Mouse (Mus musculus): Measurements from ENCODE around the gene Tmem201. TPM values are rescaled to one million over a fixed set of nuclear protein-coding genes. Genes with fewer than 3 reads are reported as not detected.

Tmem201 gene
- polyA plus RNA-seq (2014; fragmentation: Nextera tagmentation; extraction: Ambion mirVana): 36.8 and 38.4 TPM in 2 replicates

DNA sequence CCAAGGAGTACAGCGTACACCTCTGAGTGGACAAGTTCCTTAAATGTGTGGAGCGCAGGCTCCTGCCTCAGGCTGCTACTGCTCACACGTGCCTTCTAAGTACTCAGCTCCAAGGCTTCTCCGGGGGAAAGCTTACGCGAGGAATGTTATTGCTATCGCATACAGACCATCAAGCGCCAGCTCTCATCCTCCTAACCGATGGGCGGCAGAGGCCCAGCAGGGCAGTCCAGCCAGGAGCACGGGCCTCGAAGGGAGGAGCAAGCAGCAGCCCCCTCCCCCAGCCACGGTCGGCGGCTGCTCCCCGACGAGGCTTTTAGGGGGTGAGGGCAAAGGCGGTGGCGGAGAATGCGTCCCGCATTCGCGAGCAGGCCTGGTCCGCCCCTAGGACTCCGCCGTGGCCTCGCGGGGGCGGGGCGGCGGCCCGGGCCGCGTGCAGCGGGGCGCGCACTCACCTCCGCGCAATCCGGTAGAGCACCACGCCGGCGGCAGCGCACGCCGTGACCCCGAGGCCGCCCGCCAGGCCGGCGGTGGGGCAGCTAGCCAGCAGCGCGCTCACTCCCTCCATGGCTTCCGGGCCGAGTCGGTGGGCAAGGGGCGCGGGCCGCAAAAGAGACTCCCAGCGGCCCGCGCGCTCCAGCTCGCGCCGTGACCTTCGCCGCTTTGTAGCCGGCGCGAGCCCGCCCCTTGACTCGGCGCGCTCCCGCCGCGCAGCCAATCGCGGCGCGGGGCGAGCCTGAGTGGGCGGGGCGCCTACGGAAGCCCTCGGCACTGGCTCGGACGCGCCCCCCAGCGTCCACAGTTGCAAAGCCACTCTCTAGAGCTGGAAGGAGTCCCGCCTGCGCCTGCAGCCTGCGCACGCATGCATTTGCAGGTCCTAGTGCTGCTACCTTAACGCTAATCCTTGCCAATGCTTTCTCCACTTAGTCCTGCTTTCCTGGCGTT, at the start of gene Tmem201:
TSS of gene Tmem201 (minus strand) at position 662 of the 942 bp plus-strand sequence.
- under 1% methylated on average over 89 of the region's 97 CpGs for WGBS
- H3K4me1 ChIP-seq (ENCODE audit: control insufficient read depth in 2 of 2, insufficient read depth in 2 of 2, low read length in 2 of 2): peaks cover 40 to 45% of the 10 kb centered on the region in 2 experiments

GRCm38 (mm10) chr4:149784901-149785300, 47.1 kb upstream of the Tmem201 start:
- no peaks in the 10 kb centered on the region for H3K27me3 ChIP-seq (ENCODE audit: control insufficient read depth, insufficient read depth, low read length)
- 68% methylated on average over 5 of the region's 5 CpGs for WGBS
- no peak overlapping the region for H3K27ac ChIP-seq (replicated peaks in 1 of 2; ENCODE audit: control insufficient read depth in 1 of 2, insufficient read depth in 1 of 2, low read depth in 2 of 2, low read length in 2 of 2)
- no peaks in the 10 kb centered on the region for H3K9me3 ChIP-seq (ENCODE audit: control insufficient read depth, low read length)
- no peak overlapping the region for H3K4me2 ChIP-seq (ENCODE audit: low read length)
- no peak for ATAC-seq (ENCODE audit: insufficient number of reproducible peaks, insufficient read depth, low FRiP score, low read depth)
- no peak overlapping the region for H3K4me3 ChIP-seq (ENCODE audit: control insufficient read depth in 1 of 2, insufficient read depth in 1 of 2, low read depth in 1 of 2, low read length in 2 of 2)
- H3K9ac ChIP-seq (ENCODE audit: low read length): no peak overlapping the region
- H3K4me1 ChIP-seq (ENCODE audit: control insufficient read depth in 2 of 2, insufficient read depth in 2 of 2, low read length in 2 of 2): peaks cover 5 to 6% of the 10 kb centered on the region in 2 experiments
- no peaks in the 10 kb centered on the region for H3K36me3 ChIP-seq (ENCODE audit: control insufficient read depth, insufficient read depth, low read length)

More for the DNA sequence above, at the start of gene Tmem201:
- peak; percentile 82 for ATAC-seq (ENCODE audit: insufficient number of reproducible peaks, insufficient read depth, low FRiP score, low read depth)
- H3K36me3 ChIP-seq (ENCODE audit: control insufficient read depth, insufficient read depth, low read length): peaks cover 6% of the 10 kb centered on the region; the same call in 1 of the 2 replicates
- no peaks in the 10 kb centered on the region for H3K9me3 ChIP-seq (ENCODE audit: control insufficient read depth, low read length)
- peak within 1 kb of the TSS; percentile 92 for H3K9ac ChIP-seq (ENCODE audit: low read length)
- H3K27me3 ChIP-seq (ENCODE audit: control insufficient read depth, insufficient read depth, low read length): no peaks in the 10 kb centered on the region
- H3K27ac ChIP-seq (replicated peaks in 1 of 2; ENCODE audit: control insufficient read depth in 1 of 2, insufficient read depth in 1 of 2, low read depth in 2 of 2, low read length in 2 of 2): peak within 1 kb of the TSS; percentile 54 to 85; a peak in 3 of 4 replicates
- peak within 1 kb of the TSS; percentile 80 to 92 for H3K4me3 ChIP-seq (ENCODE audit: control insufficient read depth in 1 of 2, insufficient read depth in 1 of 2, low read depth in 1 of 2, low read length in 2 of 2)
- H3K4me2 ChIP-seq (ENCODE audit: low read length): peak within 1 kb of the TSS; percentile 91

DNA sequence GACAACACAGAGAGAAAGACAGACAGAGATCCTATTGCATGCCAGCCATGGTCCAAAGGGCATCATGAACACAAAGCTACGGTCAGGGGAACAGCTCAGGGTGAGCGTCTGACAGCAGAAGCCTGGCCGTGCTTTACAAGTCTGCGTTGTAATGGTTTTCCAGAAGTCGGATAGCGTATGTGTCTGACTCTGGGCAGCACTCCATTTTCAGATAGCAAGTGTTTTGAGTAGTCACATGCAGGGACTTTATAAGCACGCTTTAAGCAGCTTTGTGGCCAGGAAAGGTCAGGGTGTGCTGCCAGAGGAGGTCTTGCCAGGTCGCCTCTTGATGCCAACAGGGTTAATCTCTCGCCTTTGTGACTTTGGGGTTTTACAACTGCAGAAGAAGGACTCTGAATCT, 46.5 kb upstream of the Tmem201 start:
- ATAC-seq (ENCODE audit: insufficient number of reproducible peaks, insufficient read depth, low FRiP score, low read depth): no peak
- Histone ChIP-seq H3K36me3 (ENCODE audit: control insufficient read depth, insufficient read depth, low read length) (no peaks in the 10 kb centered on the region), H3K27me3 (ENCODE audit: control insufficient read depth, insufficient read depth, low read length) (no peaks in the 10 kb centered on the region), H3K4me3 (ENCODE audit: control insufficient read depth in 1 of 2, insufficient read depth in 1 of 2, low read depth in 1 of 2, low read length in 2 of 2) (no peak overlapping the region), H3K9ac (ENCODE audit: low read length) (no peak overlapping the region), H3K9me3 (ENCODE audit: control insufficient read depth, low read length) (no peaks in the 10 kb centered on the region), H3K4me1 (ENCODE audit: control insufficient read depth in 2 of 2, insufficient read depth in 2 of 2, low read length in 2 of 2) (peaks cover under 1 to 3% of the 10 kb centered on the region in 2 experiments; a peak in 2 of 4 replicates), H3K4me2 (ENCODE audit: low read length) (no peak overlapping the region), H3K27ac (replicated peaks in 1 of 2; ENCODE audit: control insufficient read depth in 1 of 2, insufficient read depth in 1 of 2, low read depth in 2 of 2, low read length in 2 of 2) (no peak overlapping the region)
- 76% methylated on average over 9 of the region's 9 CpGs for WGBS

DNA sequence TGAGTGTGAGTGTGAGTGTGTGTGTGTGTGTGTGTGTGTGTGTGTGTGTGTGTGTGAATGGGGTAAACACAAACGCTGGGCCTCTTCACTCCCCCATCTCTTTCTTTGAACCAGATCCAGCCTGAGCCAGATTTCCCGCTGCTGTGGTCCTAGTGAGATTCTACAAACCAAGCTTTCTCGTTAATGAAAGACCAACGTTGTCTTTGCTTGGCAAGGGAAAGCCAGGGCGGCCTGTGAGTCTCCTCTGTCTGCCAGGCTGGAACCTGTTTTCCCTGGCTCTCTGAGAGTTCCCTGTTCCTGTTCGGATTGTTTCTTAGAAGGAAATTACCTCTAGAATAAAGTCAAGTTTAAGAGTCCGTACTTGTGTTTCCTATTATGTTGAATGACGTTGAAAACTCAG, 45.1 kb upstream of the Tmem201 start:
- no peak overlapping the region for H3K9ac ChIP-seq (ENCODE audit: low read length)
- no peaks in the 10 kb centered on the region for H3K9me3 ChIP-seq (ENCODE audit: control insufficient read depth, low read length)
- H3K36me3 ChIP-seq (ENCODE audit: control insufficient read depth, insufficient read depth, low read length): no peaks in the 10 kb centered on the region
- ATAC-seq (ENCODE audit: insufficient number of reproducible peaks, insufficient read depth, low FRiP score, low read depth): no peak
- H3K4me2 ChIP-seq (ENCODE audit: low read length): no peak overlapping the region
- H3K4me1 ChIP-seq (ENCODE audit: control insufficient read depth in 2 of 2, insufficient read depth in 2 of 2, low read length in 2 of 2): peaks cover 0 to 3% of the 10 kb centered on the region in 2 experiments; a peak in 1 of 4 replicates
- H3K27ac ChIP-seq (replicated peaks in 1 of 2; ENCODE audit: control insufficient read depth in 1 of 2, insufficient read depth in 1 of 2, low read depth in 2 of 2, low read length in 2 of 2): no peak overlapping the region
- H3K4me3 ChIP-seq (ENCODE audit: control insufficient read depth in 1 of 2, insufficient read depth in 1 of 2, low read depth in 1 of 2, low read length in 2 of 2): no peak overlapping the region
- WGBS: 68% methylated on average over 8 of the region's 8 CpGs
- H3K27me3 ChIP-seq (ENCODE audit: control insufficient read depth, insufficient read depth, low read length): no peaks in the 10 kb centered on the region

DNA sequence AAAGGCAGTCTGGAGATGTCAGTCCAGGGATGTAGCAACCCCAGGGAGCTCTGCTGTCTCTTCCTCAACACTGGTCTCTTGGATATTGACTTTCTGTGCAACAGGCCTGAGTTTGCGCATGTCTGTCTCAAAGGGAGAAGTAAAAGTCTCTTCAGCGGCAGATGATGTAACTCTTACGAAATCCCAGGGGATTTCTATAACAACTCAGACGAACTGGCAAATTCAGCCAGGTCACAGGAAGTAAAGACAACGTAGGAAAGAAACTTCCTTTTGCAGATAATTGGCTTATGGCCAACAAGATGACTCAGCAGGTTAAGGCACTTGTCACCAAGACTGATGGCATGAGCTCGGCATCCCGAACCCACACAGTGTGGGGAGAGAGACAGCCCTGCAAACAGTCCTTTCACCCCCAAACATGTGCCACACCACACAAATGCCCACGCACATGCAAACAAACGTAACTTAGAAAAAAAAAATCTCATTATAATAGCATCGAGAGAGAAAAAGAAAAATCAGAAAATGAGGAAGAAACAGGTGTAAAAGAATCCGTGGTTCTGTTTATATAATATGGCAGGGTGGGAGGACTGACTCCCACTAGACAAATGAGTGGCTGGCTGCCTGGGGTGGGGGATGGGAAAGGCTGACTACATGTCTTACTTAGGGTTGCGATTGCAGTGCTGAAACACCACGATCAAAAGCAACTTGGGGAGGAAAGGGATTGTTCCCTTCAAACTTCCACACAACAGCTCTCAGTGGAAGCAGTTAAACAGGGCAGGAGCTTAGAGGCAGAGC, 42.9 kb upstream of the Tmem201 start:
- Histone ChIP-seq H3K27ac (replicated peaks in 1 of 2; ENCODE audit: control insufficient read depth in 1 of 2, insufficient read depth in 1 of 2, low read depth in 2 of 2, low read length in 2 of 2) (no peak overlapping the region), H3K9me3 (ENCODE audit: control insufficient read depth, low read length) (no peaks in the 10 kb centered on the region), H3K36me3 (ENCODE audit: control insufficient read depth, insufficient read depth, low read length) (no peaks in the 10 kb centered on the region), H3K4me1 (ENCODE audit: control insufficient read depth in 2 of 2, insufficient read depth in 2 of 2, low read length in 2 of 2) (peaks cover 8 to 9% of the 10 kb centered on the region in 2 experiments; a peak in 3 of 4 replicates), H3K4me2 (ENCODE audit: low read length) (no peak overlapping the region), H3K4me3 (ENCODE audit: control insufficient read depth in 1 of 2, insufficient read depth in 1 of 2, low read depth in 1 of 2, low read length in 2 of 2) (no peak overlapping the region), H3K27me3 (ENCODE audit: control insufficient read depth, insufficient read depth, low read length) (0 out of 2 replicates have a peak, but pooled peaks cover 2% of the 10 kb centered on the region), H3K9ac (ENCODE audit: low read length) (no peak overlapping the region)
- ATAC-seq (ENCODE audit: insufficient number of reproducible peaks, insufficient read depth, low FRiP score, low read depth): no peak
- WGBS: 53% methylated on average over 13 of the region's 13 CpGs

DNA sequence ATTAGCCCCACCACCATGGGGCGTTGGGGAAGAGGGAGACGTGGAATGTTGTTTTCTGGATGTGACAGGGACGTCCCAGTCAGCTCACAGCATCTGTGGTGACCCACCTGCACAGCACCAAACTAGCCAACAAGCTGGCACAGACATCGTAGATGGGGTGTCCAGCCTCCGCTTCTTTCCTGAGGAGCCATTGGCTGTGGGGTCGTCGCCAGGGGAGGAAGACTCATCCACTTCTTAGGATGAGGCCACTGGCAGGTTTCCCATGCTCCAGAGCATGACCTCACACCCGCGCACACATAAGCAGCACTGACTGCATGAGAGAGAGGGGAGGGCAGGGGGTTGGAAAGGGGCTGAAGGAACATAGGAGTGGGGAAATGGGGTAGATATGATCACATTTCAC, 42.1 kb upstream of the Tmem201 start:
- Histone ChIP-seq H3K27me3 (ENCODE audit: control insufficient read depth, insufficient read depth, low read length) (0 out of 2 replicates have a peak, but pooled peaks cover 2% of the 10 kb centered on the region), H3K4me1 (ENCODE audit: control insufficient read depth in 2 of 2, insufficient read depth in 2 of 2, low read length in 2 of 2) (peaks cover 8 to 9% of the 10 kb centered on the region in 2 experiments; a peak in 3 of 4 replicates), H3K4me2 (ENCODE audit: low read length) (no peak overlapping the region), H3K36me3 (ENCODE audit: control insufficient read depth, insufficient read depth, low read length) (no peaks in the 10 kb centered on the region), H3K4me3 (ENCODE audit: control insufficient read depth in 1 of 2, insufficient read depth in 1 of 2, low read depth in 1 of 2, low read length in 2 of 2) (no peak overlapping the region), H3K27ac (replicated peaks in 1 of 2; ENCODE audit: control insufficient read depth in 1 of 2, insufficient read depth in 1 of 2, low read depth in 2 of 2, low read length in 2 of 2) (no peak overlapping the region), H3K9ac (ENCODE audit: low read length) (no peak overlapping the region), H3K9me3 (ENCODE audit: control insufficient read depth, low read length) (no peaks in the 10 kb centered on the region)
- WGBS: 79% methylated on average over 9 of the region's 9 CpGs
- ATAC-seq (ENCODE audit: insufficient number of reproducible peaks, insufficient read depth, low FRiP score, low read depth): no peak

DNA sequence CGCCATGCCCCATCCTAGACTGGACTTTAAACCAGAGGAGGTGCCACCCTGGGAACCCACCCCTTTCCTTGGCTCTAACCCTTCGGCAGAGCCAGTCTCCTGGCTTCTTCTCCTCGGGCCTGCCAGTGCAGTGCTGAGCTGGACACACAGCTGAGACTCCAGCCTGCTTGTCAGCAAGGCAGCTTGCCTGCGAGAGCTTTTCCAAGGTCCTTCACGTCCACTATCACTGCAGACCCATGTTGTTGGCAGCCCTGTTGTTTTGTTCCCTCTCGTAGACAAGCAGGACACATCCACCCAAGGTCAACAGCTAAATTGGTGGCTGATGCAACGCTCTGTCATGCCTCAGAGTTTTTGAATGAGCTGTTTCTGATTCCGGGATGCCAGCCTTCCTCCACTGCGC, 39.3 kb upstream of the Tmem201 start:
- Histone ChIP-seq H3K4me3 (ENCODE audit: control insufficient read depth in 1 of 2, insufficient read depth in 1 of 2, low read depth in 1 of 2, low read length in 2 of 2) (no peak overlapping the region), H3K36me3 (ENCODE audit: control insufficient read depth, insufficient read depth, low read length) (no peaks in the 10 kb centered on the region), H3K9ac (ENCODE audit: low read length) (peak overlapping the region; percentile 26; the same call in 1 of the 2 replicates), H3K9me3 (ENCODE audit: control insufficient read depth, low read length) (no peaks in the 10 kb centered on the region), H3K4me2 (ENCODE audit: low read length) (no peak overlapping the region), H3K27me3 (ENCODE audit: control insufficient read depth, insufficient read depth, low read length) (0 out of 2 replicates have a peak, but pooled peaks cover 2% of the 10 kb centered on the region), H3K27ac (replicated peaks in 1 of 2; ENCODE audit: control insufficient read depth in 1 of 2, insufficient read depth in 1 of 2, low read depth in 2 of 2, low read length in 2 of 2) (peak overlapping the region in 1 of 2 experiments; percentile 37; a peak in 1 of 4 replicates), H3K4me1 (ENCODE audit: control insufficient read depth in 2 of 2, insufficient read depth in 2 of 2, low read length in 2 of 2) (peaks cover 11 to 21% of the 10 kb centered on the region in 2 experiments)
- WGBS: 47% methylated on average over 9 of the region's 9 CpGs
- ATAC-seq (ENCODE audit: insufficient number of reproducible peaks, insufficient read depth, low FRiP score, low read depth): no peak

All from heart, embryonic 14.5 days (tissue).